Mouse (Mus musculus) olfactory bulb, adult 2 months (tissue): Measurements from ENCODE around the gene Dnajb13. TPM values are rescaled to one million over a fixed set of nuclear protein-coding genes. Genes with fewer than 3 reads are reported as not detected.
A peak's percentile ranks its signal among the peaks of the same experiment; 100 is the strongest.

Experiments
- H3K27ac ChIP-seq: fragments of 200-500 bp; 2 replicates; pipeline ENCODE4 v1.5.1; 2012; ENCODE audit warnings: low read depth, low read length; ENCODE audit not compliant: insufficient read depth
- H3K4me1 ChIP-seq: fragments of 200-500 bp; 2 replicates; pipeline ENCODE4 v1.6.1; 2012; ENCODE audit warnings: low read length; ENCODE audit not compliant: control insufficient read depth, insufficient read depth
- H3K4me3 ChIP-seq: fragments of 200-500 bp; 2 replicates; pipeline ENCODE4 v1.5.1; 2012; ENCODE audit warnings: mild to moderate bottlenecking, low read depth, low read length, moderate library complexity; ENCODE audit not compliant: insufficient read depth
- CTCF ChIP-seq: fragments of 200-500 bp; IDR thresholded peaks from 2 replicates; pipeline ENCODE4 v1.5.1; 2012; ENCODE audit warnings: low read depth, mild to moderate bottlenecking, low read length, moderate library complexity; ENCODE audit not compliant: insufficient read depth
- POLR2A ChIP-seq: fragments of 200-500 bp; IDR thresholded peaks from 2 replicates; pipeline ENCODE4 v1.6.1; 2012; ENCODE audit warnings: mild to moderate bottlenecking, low read depth, low read length, moderate library complexity; ENCODE audit not compliant: insufficient read depth
- WGBS: fragments of 180-500 bp; shearing (Covaris S2); methylation state at CpG from one replicate; pipeline ENCODE4 v1.1.7; 2018; 5-methylcytosine and 5-hydroxymethylcytosine counted together
- polyA plus RNA-seq: library from polyadenylated mRNA; stranded (reverse); fragments of >200 nt; gene quantifications from 2 replicates; pipeline ENCODE4 v1.2.4, GENCODE M21; 2012; ENCODE audit warnings: low replicate concordance; ENCODE audit not compliant: missing spikeins, insufficient read depth, insufficient read length

Gene Dnajb13
- polyA plus RNA-seq, result not detected in 2 replicates

DNA sequence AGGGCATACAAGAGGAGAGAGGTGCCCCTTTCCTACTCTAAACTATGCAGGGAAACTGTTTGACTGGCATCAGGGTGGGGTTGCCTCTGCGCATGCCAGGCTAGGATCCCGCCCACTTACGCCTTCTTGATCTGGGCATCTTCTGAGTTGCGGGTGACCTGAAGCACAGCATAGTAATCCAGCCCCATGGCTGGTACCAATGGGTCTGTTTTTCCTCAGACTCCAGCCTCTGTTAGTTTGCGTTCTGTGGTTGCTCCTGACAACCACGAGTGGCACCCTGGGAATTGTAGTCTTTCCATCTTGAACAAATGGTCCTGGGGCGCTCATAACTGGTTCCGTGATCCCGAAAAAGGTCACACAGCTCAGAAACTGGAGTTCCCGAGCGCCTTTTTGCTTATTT lies at the start of gene Dnajb13:
Gene Dnajb13 (minus strand): TSS at position 388 of the 400 bp plus-strand sequence.
- Histone ChIP-seq H3K4me1 (no peaks in the 10 kb centered on the region), H3K4me3 (no peak within 1 kb of the TSS), H3K27ac (no peak within 1 kb of the TSS)
- TF ChIP-seq CTCF, result no peak
- TF ChIP-seq POLR2A, result no peak
- 38% methylated on average over 11 of the region's 11 CpGs for WGBS

DNA sequence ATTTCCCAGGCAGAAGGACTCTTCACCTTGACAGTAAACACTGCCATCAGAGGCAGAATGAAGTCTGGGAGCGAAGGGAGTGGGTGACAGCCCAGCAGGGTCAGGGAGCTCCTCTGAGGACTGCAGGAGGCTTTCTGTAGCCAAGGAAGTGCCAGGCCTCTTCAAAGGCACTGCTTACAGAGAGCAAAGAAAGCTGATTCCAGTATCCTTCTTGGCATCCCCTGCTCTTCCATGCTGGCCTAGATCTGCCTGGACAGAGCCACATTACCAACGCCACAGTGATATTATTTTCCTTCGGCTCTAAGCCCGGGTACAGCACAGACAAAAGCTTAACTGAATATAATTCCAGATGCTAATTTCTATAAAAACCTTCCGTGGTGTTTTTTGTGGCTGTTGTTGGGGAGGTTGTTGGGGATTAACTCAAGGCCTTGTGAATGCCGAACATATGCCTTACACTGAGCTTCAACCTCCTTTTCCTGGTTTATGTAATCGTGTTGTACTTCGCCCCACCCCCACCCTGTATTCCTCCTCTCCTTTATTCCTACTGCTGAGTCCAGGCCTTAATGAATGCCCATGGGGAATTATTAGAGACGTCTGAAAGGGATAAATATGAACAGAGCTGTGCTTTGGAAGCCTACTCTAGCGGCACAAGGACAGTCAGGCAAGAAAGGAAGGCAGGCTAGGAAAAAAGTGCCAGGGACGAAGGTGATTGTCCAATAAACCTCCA lies 47.3 kb upstream of the Dnajb13 start:
- H3K27ac ChIP-seq, result peak overlapping the region; percentile 67
- H3K4me1 ChIP-seq, result peaks cover 3% of the 10 kb centered on the region; the same call in 1 of the 2 replicates
- no peak for TF ChIP-seq POLR2A
- TF ChIP-seq CTCF, result no peak
- WGBS, result 69% methylated on average over 11 of the region's 11 CpGs
- H3K4me3 ChIP-seq, result no peak overlapping the region

DNA sequence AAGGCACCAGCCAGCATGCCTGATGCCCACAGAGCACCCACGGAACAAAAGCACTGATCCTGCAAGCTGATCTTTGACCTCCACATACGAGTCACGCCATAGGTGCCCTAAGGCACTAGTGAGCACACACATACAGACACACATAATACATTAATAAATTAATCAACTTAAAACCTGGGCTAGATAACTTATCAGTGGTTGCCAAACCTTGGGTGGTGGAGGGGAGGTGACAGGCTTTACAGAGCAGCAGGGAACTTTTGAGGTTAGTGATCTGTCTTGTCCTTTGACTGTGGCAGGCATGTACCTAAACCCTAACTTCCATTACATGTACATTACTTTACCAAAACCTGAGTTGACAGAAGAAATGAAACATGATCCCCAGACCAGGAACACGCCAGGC lies 44.6 kb upstream of the Dnajb13 start:
- TF ChIP-seq POLR2A (no peak), CTCF (no peak)
- Histone ChIP-seq H3K4me3 (no peak overlapping the region), H3K27ac (no peak overlapping the region), H3K4me1 (peaks cover 5% of the 10 kb centered on the region)
- 95% methylated on average over 4 of the region's 4 CpGs for WGBS

DNA sequence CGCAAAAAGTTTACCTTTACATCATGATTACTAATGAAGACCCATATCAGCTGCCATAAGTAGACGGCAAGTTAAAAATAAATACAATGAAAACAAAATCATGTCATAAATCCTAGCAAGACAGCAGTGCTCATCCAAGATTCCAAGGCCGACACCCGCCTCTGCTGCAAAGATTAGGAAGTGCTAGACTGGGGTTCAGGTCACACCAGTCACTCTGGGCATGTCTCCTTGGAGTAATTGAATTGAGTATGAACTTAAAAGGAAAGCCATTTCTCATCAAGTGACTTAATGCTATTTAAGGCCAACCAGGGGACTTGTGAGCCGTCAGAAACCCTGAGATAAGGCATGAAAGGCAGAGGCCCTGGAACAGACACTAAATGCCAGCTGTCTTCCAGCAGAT lies 42.5 kb upstream of the Dnajb13 start:
- no peak overlapping the region for H3K4me3 ChIP-seq
- peaks cover 5% of the 10 kb centered on the region for H3K4me1 ChIP-seq
- no peak overlapping the region for H3K27ac ChIP-seq
- WGBS, result 96% methylated on average over 5 of the region's 5 CpGs
- TF ChIP-seq CTCF (no peak), POLR2A (no peak)

DNA sequence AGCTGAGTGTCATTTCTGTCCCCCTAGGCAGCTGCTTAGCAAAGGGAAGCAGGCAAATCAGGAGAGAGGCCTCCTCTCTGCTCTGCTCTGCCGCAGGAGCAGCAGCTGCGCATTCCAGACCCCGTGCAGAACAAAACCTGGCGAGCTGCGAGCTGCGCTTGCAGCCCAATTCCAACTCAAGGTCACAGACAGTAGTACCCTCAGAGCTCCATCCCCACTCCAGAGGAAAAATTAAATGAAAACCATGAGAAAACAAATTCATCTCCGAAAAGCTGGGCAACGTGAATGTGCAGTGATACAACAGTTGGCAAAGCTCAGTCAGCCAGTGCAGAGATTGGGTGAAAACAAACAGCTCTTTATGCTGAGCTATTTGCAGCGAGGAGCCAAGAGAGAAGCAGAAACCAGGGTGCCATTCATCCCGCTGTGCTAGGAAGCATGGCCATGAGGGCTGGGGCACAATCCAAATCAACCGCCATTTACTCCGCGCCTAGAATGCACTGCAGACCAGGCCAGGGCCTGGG lies 40.7 kb upstream of the Dnajb13 start:
- Histone ChIP-seq H3K4me3 (no peak overlapping the region), H3K4me1 (peaks cover 3% of the 10 kb centered on the region), H3K27ac (peak overlapping the region; percentile 27)
- WGBS, result 72% methylated on average over 13 of the region's 13 CpGs
- TF ChIP-seq POLR2A (no peak), CTCF (no peak)

DNA sequence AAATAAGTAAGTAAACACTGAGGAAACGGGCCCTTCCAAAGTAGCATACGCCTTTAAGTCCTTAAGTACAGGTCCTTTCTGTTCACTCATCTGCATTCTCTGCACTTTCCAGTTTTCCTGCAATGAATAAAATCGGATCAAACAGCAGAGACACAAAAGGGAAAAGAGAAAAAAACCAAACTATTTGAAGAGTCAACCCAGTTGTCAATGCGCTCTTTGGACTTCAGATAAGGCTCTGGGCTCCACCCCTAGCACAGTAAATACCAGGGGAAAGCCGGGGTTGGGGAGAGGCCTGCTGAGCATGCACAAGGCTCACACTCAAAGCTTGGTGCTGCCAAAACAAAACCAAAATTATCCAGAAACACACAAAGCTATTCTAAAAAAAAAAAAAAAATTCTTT lies 40.2 kb upstream of the Dnajb13 start:
- Histone ChIP-seq H3K27ac (no peak overlapping the region), H3K4me3 (no peak overlapping the region)
- 80% methylated on average over 5 of the region's 5 CpGs for WGBS

DNA sequence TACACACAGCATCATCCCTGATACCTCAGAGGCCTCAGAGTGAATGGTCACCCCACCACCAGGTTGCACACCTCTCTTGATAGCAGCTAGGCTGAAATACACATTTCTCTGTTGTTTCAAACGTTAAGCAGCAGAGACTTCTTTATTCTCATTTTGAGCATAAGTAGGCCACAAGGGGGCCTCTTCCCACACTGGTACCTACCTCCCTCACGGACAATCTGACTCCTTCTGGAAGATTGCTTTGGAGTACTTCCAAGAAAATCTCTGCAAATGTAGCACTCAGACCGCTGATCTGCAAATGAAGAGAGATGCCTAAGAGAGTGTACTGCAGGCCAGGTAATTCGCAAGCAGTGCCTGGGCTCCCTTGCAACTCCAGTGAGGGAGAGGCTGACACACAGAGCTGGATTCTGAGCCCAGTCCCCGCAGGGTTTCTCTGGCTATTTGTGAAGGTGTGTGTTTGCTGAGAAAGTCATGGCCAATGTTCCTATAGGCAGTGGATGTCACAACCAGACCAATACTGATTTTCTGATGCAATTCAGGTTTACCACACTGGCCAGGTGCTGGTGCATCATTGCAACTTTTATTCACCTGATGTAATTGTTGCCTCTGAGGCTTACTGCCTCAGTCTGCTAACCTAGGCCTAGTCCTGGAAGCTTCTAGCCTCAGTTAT lies 35.7 kb upstream of the Dnajb13 start:
- Histone ChIP-seq H3K27ac (no peak overlapping the region), H3K4me1 (no peaks in the 10 kb centered on the region), H3K4me3 (no peak overlapping the region)
- WGBS, result 55% methylated on average over 5 of the region's 5 CpGs
- no peak for TF ChIP-seq POLR2A
- no peak for TF ChIP-seq CTCF

More for the DNA sequence above, 40.2 kb upstream of the Dnajb13 start:
- TF ChIP-seq CTCF, result no peak
- TF ChIP-seq POLR2A, result no peak
- peaks cover 3% of the 10 kb centered on the region for H3K4me1 ChIP-seq

DNA sequence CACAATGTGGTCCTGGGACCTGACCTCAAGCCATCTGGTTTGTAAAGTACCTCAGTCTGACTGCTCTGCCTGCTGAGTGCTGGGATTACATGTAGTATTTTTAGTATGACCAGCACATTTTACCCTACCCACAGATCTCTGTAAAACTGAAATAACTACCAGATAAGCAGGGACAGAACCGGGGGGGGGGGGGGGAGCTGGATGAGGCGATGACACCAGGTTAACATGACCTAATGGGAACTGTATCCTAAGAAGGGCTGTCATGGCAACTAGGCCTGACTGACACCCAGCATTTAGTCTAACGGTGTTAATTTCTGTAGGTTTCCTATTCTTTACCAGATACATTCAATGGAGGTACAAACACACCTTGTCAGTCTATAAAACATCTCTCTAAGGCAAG lies 35.0 kb upstream of the Dnajb13 start:
- Histone ChIP-seq H3K4me1 (no peaks in the 10 kb centered on the region), H3K27ac (no peak overlapping the region), H3K4me3 (no peak overlapping the region)
- no peak for TF ChIP-seq CTCF
- no peak for TF ChIP-seq POLR2A
- 91% methylated on average over 3 of the region's 3 CpGs for WGBS

DNA sequence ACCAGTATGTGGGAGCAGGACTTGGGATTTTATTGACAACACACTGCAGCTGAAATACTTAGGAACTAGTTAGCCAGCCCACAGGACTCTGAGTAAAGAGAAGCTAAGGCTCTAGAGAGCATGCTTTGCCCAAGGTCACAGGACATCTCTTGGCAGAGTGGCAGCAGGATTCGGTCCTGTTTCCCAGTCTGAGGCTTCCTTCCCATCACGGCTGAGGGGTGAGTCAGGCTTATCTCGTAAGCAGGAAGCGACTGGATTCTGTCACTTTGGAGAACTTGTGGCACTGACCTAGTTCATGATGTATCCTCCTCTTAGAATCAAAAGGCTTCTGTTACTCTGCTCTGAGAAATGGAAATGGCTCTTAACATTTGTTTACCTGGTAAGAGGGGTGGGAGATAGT lies 32.9 kb upstream of the Dnajb13 start:
- WGBS, result 89% methylated on average over 4 of the region's 4 CpGs
- Histone ChIP-seq H3K4me1 (no peaks in the 10 kb centered on the region), H3K27ac (no peak overlapping the region)

More for the DNA sequence above, 32.9 kb upstream of the Dnajb13 start:
- TF ChIP-seq POLR2A (no peak), CTCF (no peak)
- no peak overlapping the region for H3K4me3 ChIP-seq
